Mouse (Mus musculus) embryonic stem cell, embryonic (primary cell): ENCODE measurements around the gene Gm28047.

Source experiments
- CTCF ChIA-PET, 4 experiments: fragments of 300-600 bp in 2 of 4; fragments of 350-600 bp in 2 of 4; sonication (Branson Sonifier 250); formaldehyde crosslinking; loops; one replicate each; lab custom pipeline; 2022; ENCODE audit warnings: inconsistent platforms in 2 of 4; lab: Charles Lee
- POLR2A ChIA-PET, 4 experiments: fragments of 300-600 bp in 2 of 4; fragments of 350-600 bp in 2 of 4; sonication (Branson Sonifier 250); formaldehyde crosslinking; loops; one replicate each; lab custom pipeline; 2022; ENCODE audit warnings: antibody characterized with exemption in 4 of 4, inconsistent platforms in 1 of 4; lab: Charles Lee

Gm28047 gene

DNA sequence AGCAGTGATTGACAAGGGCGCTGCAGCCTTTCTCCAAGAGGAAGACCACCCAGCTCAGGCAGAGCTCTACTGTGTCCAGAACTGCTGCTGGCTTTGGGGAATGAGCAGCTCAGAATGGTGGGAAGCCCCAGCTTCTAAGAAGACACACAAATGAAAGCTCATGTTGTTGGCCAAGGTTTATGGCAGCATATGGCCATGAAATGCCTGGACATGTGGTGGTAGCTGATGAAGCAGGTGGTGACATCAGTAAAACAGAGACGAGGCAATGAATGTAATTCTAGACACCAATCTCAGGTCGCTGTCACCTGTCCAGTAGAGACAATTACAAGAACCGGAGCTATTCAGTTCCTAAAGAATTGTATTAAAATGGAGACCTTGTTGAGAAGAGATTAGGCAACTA is 80.1 kb downstream of the Gm28047 start:
- POLR2A ChIA-PET: interaction anchor here in 2 of 4 experiments (0.6 to 1.0 kb wide), 3 partner anchors 15 to 113 kb away, joined by 3 read pairs; partner anchors contain the start of gene Map3k12 (in 1 of the 2)

DNA sequence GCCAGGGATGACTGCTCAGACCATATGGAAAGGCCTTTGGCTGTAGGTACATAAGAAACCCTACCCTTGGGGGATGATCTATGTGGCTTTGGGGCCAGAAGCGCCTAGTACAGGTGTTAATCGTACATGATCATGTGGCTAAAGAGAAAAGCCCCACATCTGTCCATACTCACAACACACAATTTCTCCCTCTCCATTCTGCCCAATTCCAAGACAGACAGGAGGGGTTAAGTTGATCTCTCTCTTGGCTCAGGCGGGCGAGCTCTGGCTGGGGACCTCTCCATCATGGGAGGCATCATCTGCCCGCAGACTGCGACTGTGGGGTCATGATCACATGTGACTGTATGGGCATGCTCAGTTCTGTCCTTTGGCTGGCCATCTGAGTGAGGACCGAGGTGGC is 90.9 kb downstream of the Gm28047 start:
- POLR2A ChIA-PET: interaction anchor here in 1 of 4 experiments (0.8 to 2.3 kb wide), 3 partner anchors 9 to 129 kb away, joined by 3 to 6 read pairs (median 3); partner anchors contain the start of gene Npff
- CTCF ChIA-PET: interaction anchor here in 1 of 4 experiments (1.6 kb wide), 1 partner anchor 9 kb away, joined by 8 read pairs; the partner anchor contains the start of gene Npff

More for the DNA sequence above, 80.1 kb downstream of the Gm28047 start:
- CTCF ChIA-PET: interaction anchor here in 2 of 4 experiments (0.6 to 1.0 kb wide), 2 partner anchors 19 to 52 kb away, joined by 3 to 7 read pairs; no protein-coding TSS in a partner anchor

DNA sequence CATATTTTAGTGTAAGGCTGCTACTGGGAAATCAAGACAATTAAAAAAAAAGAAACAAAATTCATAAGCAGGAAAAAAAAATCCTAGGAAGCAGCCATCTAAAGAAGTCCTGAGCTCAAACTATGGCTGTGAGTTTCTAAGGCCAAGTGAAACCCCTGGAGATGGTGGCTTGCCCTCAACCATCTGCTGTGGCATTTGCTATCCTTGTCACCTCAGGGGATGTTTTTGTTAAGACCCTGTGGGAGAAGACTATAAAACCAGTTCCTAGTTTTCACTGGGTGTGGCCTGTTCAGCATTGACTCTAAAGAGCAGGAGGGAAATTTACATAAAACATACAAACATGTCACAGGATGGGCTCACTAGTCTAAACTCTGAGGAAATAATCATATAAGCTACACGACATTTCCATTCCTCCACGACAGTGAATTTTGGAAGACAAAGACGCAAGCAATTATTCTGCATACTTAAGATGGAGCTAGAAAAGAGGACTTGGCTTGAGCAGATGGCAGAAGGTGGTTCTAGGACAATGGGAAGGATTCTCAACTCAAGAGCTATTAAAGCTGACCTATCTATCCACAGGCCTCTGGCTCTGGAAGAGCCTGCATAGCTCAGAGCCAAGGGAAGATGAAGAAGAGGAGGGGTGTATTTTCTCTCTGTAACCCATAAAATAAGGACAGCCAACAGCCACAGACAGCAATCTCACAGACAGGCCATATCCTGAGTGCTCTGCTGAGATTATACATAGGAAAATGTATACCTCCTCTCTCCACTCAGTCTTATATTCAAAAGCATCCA is 92.6 kb downstream of the Gm28047 start:
- CTCF ChIA-PET: interaction anchor here in 1 of 4 experiments (0.7 kb wide), 1 partner anchor 152 kb away, joined by 3 read pairs; no protein-coding TSS in a partner anchor
- POLR2A ChIA-PET: interaction anchor here (0.7 to 2.6 kb wide), 9 partner anchors 10 to 139 kb away, joined by 3 to 10 read pairs (median 4); partner anchors contain the start of gene Tarbp2 (in 3 of the 4)

- ChIA-PET POLR2A (interaction anchor here in 3 of 4 experiments (0.9 to 6.0 kb wide), 5 partner anchors 13 to 140 kb away, joined by 3 to 31 read pairs (median 4); partner anchors contain the start of gene Tarbp2 (in 2 of the 3)), CTCF (interaction anchor here in 1 of 4 experiments (0.7 kb wide), 1 partner anchor 153 kb away, joined by 3 read pairs; no protein-coding TSS in a partner anchor)
Measured at GRCm38 (mm10) chr15:102531586-102531985, 93.3 kb downstream of the Gm28047 start.

- ChIA-PET POLR2A (interaction anchor here in 2 of 4 experiments (1.6 to 17.2 kb wide), 4 partner anchors 9 to 61 kb away, joined by 4 to 296 read pairs (median 18); partner anchors contain the start of genes Tarbp2 (in 2 of the 2), Gm10337 (in 1 of the 2) and Map3k12 (in 1 of the 2)), CTCF (interaction anchor here in 1 of 4 experiments (0.8 to 2.0 kb wide), 2 partner anchors 145 to 175 kb away, joined by 5 read pairs; no protein-coding TSS in a partner anchor)
Measured at GRCm38 (mm10) chr15:102530566-102530965, 94.3 kb downstream of the Gm28047 start.

- CTCF ChIA-PET: interaction anchor here in 3 of 4 experiments (0.6 to 3.9 kb wide), 9 partner anchors 9 to 420 kb away, joined by 3 to 11 read pairs (median 4); partner anchors contain the start of gene Tarbp2 (in 2 of the 3)
- POLR2A ChIA-PET: interaction anchor here in 3 of 4 experiments (0.6 to 17.2 kb wide), 11 partner anchors 10 to 174 kb away, joined by 3 to 296 read pairs (median 4); partner anchors contain the start of genes Tarbp2 (in 2 of the 3), Atf7 (in 1 of the 3), Atp5g2 (in 1 of the 3) and Gm10337 (in 1 of the 3)
Measured at GRCm38 (mm10) chr15:102528396-102528795, 96.5 kb downstream of the Gm28047 start.

DNA sequence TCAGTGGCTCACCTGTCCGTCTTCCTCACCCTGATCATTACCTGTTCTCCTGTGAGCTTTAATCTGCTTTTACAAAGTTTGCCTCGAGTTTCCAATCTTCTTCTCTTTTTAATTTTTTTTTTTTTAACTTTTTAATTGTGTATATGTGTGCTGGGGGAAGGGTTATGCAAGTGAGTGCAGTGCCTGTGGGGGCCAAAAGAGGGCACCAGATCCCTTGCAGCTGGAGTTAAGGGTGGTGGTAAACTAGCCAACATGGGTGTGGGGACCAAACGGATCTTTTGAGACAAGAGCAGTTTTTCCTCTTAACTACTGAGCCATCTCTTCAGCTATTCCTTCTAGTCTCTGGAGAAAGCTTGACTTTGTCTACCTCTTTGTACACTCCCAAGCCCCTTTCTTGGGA is 96.9 kb downstream of the Gm28047 start:
- ChIA-PET CTCF (interaction anchor here in 3 of 4 experiments (0.6 to 3.9 kb wide), 9 partner anchors 9 to 420 kb away, joined by 3 to 11 read pairs (median 4); partner anchors contain the start of gene Tarbp2 (in 2 of the 3)), POLR2A (interaction anchor here in 3 of 4 experiments (0.6 to 17.2 kb wide), 17 partner anchors 9 to 174 kb away, joined by 3 to 296 read pairs (median 4); partner anchors contain the start of genes Tarbp2 (in 3 of the 3), Atf7 (in 1 of the 3), Atp5g2 (in 1 of the 3) and Gm10337 (in 1 of the 3))

- POLR2A ChIA-PET: interaction anchor here (0.6 to 17.2 kb wide), 15 partner anchors 8 to 202 kb away, joined by 3 to 296 read pairs (median 4); partner anchors contain the start of genes Tarbp2 (in 4 of the 4), Atp5g2 (in 1 of the 4), Gm10337 (in 1 of the 4) and Map3k12 (in 1 of the 4)
- CTCF ChIA-PET: interaction anchor here in 3 of 4 experiments (0.6 to 3.9 kb wide), 11 partner anchors 8 to 418 kb away, joined by 3 to 11 read pairs (median 4); partner anchors contain the start of genes Tarbp2 (in 2 of the 3) and Myg1 (in 1 of the 3)
Measured at GRCm38 (mm10) chr15:102526111-102527002, 98.5 kb downstream of the Gm28047 start.

DNA sequence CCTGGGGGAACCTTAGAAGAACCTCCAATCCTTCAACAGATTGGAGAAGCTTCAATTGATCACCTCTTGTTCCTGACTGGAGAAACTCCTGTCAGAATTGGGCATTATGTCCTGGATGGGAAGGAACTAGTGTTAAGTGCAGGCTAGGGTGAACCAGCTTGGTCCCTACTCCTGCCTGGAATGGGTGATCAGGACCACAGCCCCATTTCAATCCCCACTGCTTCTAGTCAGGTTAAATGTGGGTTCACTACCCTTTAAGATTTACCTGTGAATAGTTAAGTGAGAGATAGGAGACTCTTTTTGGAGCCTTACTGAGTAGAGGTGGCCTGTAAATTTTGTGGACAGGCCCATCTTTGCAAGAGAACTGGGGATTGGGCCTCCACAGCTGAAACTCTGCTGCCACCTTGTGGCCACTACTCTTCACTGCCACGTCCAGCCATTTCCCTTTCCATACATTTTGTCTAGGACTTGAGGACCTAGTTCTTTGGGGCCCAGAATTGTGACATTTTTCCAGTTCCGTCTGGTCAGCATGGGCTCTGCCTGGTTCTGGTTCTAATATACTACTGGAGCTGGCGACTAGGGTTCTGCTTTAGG is 99.9 kb downstream of the Gm28047 start, which contains the start of gene Npff:
Gene Npff (minus strand): TSS at position 51 of the 594 bp plus-strand sequence.
- ChIA-PET POLR2A (interaction anchor here in 3 of 4 experiments (0.6 to 17.2 kb wide), 15 partner anchors 8 to 170 kb away, joined by 3 to 296 read pairs (median 3); partner anchors contain the start of genes Map3k12 (in 2 of the 3), Gm10337 (in 1 of the 3), Sp1 (in 1 of the 3) and Tarbp2 (in 1 of the 3)), CTCF (interaction anchor here (0.6 to 2.4 kb wide), 25 partner anchors 10 to 300 kb away, joined by 3 to 11 read pairs (median 4); partner anchors contain the start of genes Aaas (in 2 of the 4), Myg1 (in 1 of the 4) and Pcbp2 (in 1 of the 4))

- CTCF ChIA-PET: interaction anchor here in 1 of 4 experiments (0.6 to 0.8 kb wide), 2 partner anchors 56 to 99 kb away, joined by 3 read pairs; no protein-coding TSS in a partner anchor
Measured at GRCm38 (mm10) chr15:102521480-102521879, 103.4 kb downstream of the Gm28047 start.

GRCm38 (mm10) chr15:102520416-102520815 is 104.5 kb downstream of the Gm28047 start:
- ChIA-PET POLR2A (interaction anchor here in 2 of 4 experiments (0.7 to 21.1 kb wide), 11 partner anchors 2 to 134 kb away, joined by 3 to 296 read pairs (median 4); partner anchors contain the start of genes Gm10337 (in 1 of the 2), Map3k12 (in 1 of the 2), Npff (in 1 of the 2) and Sp1 (in 1 of the 2)), CTCF (no interaction called here)

More at GRCm38 (mm10) chr15:102521480-102521879, 103.4 kb downstream of the Gm28047 start:
- POLR2A ChIA-PET: interaction anchor here in 2 of 4 experiments (0.6 to 17.2 kb wide), 14 partner anchors 8 to 228 kb away, joined by 3 to 296 read pairs (median 3); partner anchors contain the start of genes Gm10337 (in 1 of the 2), Map3k12 (in 1 of the 2), Sp1 (in 1 of the 2) and Tarbp2 (in 1 of the 2)

DNA sequence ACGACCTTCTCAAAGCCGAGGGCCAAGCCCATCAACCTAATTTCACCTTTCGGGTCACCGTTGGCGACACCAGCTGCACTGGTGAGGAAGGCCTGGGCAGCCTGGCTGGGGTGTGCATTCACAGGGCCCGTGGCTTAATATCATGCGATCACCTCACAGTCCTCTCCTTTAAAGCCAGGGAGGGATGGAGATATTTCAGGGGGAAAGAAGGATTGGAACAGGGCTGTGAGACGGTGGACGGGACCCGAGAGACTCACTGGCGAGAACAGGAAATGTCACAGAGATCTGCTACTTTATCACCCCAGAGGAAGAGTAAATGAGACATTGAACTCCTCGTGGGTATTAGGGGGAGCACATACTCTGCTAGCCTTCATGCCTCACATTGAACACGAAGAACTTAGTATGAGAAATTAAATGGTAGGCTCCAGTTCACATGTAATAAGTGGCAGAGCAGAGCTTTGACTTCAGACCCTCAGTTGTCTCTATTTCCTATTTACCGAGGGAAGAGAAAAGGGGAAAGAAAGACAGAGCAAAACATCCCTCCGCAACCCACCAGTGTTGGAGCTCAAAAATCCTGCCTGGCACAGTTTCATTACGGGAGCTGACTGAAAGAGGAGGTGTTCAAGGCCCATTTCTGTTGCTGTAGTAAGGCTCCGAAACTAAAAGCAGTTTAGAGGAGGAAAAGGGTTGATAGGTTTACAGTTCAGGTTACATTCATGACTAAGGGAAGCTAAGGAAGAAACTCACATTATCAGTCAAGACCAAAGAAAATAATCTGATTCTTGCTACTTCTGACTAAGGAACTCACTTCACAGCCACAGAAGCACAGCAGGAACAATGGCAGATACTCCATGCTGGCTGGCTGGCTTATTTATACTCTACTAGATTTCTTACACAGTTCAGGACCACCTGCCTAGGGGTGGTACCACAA is 105.4 kb downstream of the Gm28047 start:
- ChIA-PET POLR2A (interaction anchor here (0.6 to 21.1 kb wide), 67 partner anchors 3 to 516 kb away, joined by 3 to 296 read pairs (median 9); partner anchors contain the start of genes Aaas (in 2 of the 4), Amhr2 (in 2 of the 4), Atp5g2 (in 2 of the 4) and Gm10337 (in 2 of the 4)), CTCF (interaction anchor here in 3 of 4 experiments (1.0 to 2.1 kb wide), 14 partner anchors 9 to 412 kb away, joined by 3 to 11 read pairs (median 6); partner anchors contain the start of genes Aaas (in 1 of the 3), Mfsd5 (in 1 of the 3) and Prr13 (in 1 of the 3))

DNA sequence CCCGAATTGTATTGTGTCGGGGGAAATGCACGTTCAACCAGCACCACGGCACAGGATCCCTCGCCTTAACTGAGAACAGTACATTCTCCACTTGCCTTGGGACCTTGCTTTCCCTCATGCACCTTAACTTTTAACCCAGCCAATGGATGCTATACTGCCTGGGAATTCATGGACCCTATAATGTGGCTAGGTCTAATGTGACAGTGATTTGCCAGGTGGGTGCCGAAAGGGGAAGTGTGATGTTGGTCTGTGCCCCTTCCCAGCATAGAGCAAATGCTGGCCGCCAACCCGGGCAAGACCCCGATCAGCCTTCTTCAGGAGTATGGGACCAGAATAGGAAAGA is 106.0 kb downstream of the Gm28047 start:
- ChIA-PET CTCF (interaction anchor here in 3 of 4 experiments (0.7 to 2.1 kb wide), 28 partner anchors 8 to 420 kb away, joined by 3 to 12 read pairs (median 4); partner anchors contain the start of genes Aaas (in 1 of the 3), Mfsd5 (in 1 of the 3), Pcbp2 (in 1 of the 3) and Prr13 (in 1 of the 3)), POLR2A (interaction anchor here (0.6 to 21.1 kb wide), 111 partner anchors 3 to 653 kb away, joined by 3 to 296 read pairs (median 6); partner anchors contain the start of genes Pcbp2 (in 3 of the 4), Sp1 (in 3 of the 4), Aaas (in 2 of the 4) and Amhr2 (in 2 of the 4))
